Mouse (Mus musculus) stomach, postnatal 0 days (tissue): ENCODE results near the gene Loxl3.

Source experiments
- CTCF ChIP-seq: IDR thresholded peaks from 2 replicates; pipeline ENCODE4 v1.5.1; 2016; ENCODE audit warnings: antibody characterized with exemption, low read depth, mild to moderate bottlenecking, moderate library complexity
- EP300 ChIP-seq: optimal IDR thresholded peaks from 2 replicates; pipeline ENCODE3; 2016; ENCODE audit warnings: antibody characterized with exemption

GRCm38 (mm10) chr6:83020121-83020520, 13.9 kb upstream of the Loxl3 start:
- no peak for TF ChIP-seq CTCF
- no peak for TF ChIP-seq EP300
